Mouse (Mus musculus): ENCODE results near the gene Dhx34.

Dhx34 gene

GRCm38 (mm10) chr7:16210862-16211365 lies 10.9 kb downstream of the Dhx34 start:
- DNase-seq (ENCODE audit: low spot score), result peak; percentile 31

DNA sequence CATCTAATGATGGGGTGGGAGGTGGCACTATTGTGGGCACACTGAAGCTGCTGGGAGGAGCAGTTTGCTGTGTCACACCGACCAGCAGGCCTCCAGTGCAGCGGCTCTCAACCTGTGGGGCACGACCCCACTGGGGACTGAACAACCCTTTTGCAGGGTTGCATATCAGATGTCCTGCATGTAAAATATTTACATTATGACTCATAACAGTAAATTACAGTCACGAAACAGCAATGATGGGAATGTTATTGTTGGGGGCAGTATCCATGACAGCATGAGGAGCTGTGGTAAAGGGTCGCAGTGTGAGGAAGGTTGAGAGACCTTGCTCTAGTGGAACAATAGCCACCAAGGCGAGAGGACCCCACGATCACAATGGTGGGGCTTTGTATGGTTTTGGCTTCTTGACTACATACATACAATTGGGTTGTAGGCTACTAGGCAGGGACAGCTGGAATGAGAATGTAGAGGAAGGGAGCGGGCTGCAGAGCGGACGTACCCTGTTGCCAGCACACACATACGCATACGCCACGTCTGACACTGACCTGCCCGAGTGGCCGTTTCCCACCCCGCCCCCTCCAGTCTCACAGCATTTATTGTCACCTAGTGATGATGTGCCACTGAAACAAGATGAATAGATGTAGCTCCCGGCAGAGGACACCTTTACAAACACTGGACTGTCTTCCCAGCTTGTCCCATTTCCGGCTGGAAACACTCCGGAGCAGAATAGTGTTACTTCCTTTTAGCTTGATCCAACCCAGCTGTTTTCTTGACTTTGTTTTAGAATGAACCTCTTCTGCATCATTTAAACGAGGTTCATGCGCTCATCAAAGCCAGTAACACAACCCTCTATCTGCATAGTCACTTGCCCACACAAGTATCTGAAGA lies 12.8 kb downstream of the Dhx34 start:
- DNase-seq (ENCODE audit: low spot score), result no peak

DNA sequence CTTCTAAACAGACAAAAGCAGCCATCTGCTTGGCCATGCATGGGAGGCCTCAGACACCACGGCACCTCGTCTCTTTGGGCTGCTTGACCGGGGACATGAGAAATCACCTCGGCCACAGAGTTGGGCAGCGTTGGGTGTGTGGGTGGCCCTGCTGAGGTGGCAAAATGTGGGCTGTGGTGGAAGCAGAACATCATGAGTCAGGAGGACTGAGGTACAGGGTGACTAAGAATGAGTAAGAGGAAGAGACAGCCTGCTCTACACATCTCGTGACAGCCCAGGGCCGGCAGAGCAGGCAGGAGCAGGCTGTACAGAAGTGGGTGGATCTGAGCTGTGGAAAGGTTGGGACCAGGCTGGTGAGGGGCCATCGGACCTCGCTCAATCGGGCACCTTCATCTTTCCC lies 14.3 kb downstream of the Dhx34 start:
- no peak for DNase-seq (ENCODE audit: low spot score)

DNA sequence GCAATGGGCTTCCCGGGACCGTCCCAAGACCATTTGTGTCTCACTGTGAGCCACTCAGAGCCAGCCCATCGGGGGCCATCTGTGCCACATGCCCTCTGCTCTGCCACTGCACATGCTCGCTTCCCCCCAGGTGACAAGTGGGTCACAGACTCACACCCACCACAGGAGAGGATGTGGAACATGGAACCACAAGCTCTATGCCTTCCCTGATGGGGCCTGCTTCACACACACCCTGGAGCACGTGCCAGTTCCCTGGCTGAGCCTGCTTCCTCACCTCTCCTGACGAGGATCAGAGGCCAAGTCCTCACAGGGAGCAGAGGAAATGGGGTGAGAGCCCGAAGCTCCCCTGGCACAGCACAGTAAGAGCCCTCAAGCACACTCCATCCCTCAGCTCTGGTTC lies 14.8 kb downstream of the Dhx34 start:
- DNase-seq (ENCODE audit: low spot score), result no peak

DNA sequence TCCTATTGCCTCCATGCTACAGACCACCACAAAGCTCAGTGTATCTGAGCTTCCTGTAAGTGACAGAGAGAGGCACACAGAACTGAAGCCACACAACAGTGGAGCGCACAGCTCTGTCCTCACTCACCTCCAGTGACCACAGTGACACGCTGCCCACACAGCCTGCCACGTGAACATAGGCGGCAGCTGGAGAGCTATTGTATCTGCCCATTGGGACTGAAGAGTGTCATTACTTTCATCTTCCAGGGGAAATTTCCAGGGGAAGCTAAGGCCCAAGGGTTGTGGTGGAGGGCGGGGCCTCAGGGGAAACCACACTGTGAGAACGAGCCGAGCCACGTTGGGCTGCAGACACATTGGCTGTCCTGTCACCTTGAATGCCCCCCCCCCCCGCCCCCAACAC lies 17.0 kb downstream of the Dhx34 start:
- DNase-seq (ENCODE audit: low spot score), result no peak

DNA sequence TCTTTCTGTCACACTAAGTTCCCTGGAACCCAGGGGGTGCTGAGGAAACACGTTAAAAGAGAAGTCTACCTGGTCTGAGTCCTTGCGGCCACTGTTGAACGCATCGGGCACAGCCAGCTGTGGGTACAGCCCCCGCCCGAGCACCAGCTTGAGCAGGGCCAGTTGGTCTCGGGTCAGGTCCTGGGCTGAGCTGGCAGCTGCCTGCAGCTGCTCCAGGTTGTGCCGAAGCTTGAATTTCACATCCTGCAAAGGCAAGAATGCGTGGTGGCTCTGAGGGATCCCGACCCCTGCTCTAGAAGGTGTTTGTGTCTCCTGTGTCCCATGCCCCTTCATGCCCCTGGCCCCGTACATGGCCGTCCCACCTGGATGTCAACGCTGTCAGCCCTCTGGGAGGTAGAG lies 18.3 kb downstream of the Dhx34 start:
- no peak for DNase-seq (ENCODE audit: low spot score)

GRCm38 (mm10) chr7:16202756-16203504 lies 18.9 kb downstream of the Dhx34 start:
- no peak for DNase-seq (ENCODE audit: low spot score)

- DNase-seq (ENCODE audit: low spot score), result no peak
Observed at GRCm38 (mm10) chr7:16201136-16201535, 20.7 kb downstream of the Dhx34 start.

- no peak for DNase-seq (ENCODE audit: low spot score)
Observed at GRCm38 (mm10) chr7:16198540-16198939, 23.3 kb downstream of the Dhx34 start.

GRCm38 (mm10) chr7:16197166-16197565 lies 24.7 kb downstream of the Dhx34 start:
- no peak for DNase-seq (ENCODE audit: low spot score)

DNA sequence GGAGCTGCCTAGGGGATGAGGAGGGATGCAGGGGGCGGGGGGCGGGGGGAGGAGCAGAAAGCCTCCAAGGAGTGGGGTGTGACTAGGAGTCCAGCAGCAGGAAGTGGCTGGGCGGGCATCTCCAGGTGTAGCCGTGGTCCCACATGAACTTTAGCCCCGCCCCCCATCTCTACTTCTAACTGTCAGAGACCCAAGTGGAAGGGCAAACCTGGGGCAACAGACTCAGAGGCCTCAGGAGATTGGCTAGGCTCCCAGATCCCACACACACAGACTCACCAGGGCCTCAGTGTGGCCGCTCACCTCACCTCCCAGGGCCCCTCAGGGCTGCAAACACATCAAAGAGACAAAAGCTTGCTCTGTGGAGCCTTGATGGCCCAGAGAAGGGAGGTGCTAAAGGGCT lies 25.2 kb downstream of the Dhx34 start:
- no peak for DNase-seq (ENCODE audit: low spot score)

DNA sequence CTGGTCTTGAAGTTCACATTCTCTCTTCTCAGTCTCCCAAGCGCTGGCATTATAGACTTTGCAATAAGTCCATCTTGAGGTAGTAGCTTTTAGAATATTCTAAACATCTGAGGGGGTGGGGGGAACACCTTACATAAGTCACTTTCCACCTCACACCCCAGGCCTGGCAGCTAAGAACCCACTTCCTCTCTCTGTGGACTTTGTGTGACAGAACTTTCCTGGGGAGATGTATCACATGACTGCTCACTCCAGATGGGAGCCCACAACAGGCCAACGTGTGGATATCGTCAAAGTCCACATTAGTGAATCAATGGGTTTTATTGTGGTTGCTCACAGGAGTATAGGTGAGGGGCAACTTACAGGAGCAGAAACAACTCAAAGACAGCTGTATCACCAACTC lies 28.1 kb downstream of the Dhx34 start:
- no peak for DNase-seq (ENCODE audit: low spot score)

- DNase-seq (ENCODE audit: low spot score), result peak; percentile 84
Observed at GRCm38 (mm10) chr7:16192315-16192714, 29.5 kb downstream of the Dhx34 start.

GRCm38 (mm10) chr7:16187494-16187893 lies 34.3 kb downstream of the Dhx34 start:
- no peak for DNase-seq (ENCODE audit: low spot score)

GRCm38 (mm10) chr7:16183663-16184062 lies 38.2 kb downstream of the Dhx34 start:
- DNase-seq (ENCODE audit: low spot score), result peak; percentile 76

- no peak for DNase-seq (ENCODE audit: low spot score)
Observed at GRCm38 (mm10) chr7:16178114-16178513, 43.7 kb downstream of the Dhx34 start.

- DNase-seq (ENCODE audit: low spot score), result no peak
Observed at GRCm38 (mm10) chr7:16175542-16175931, 46.3 kb downstream of the Dhx34 start.

GRCm38 (mm10) chr7:16174597-16175541 lies 47.0 kb downstream of the Dhx34 start, which contains the start of gene Meis3:
TSS of gene Meis3 (plus strand) at chr7:16175090.
- DNase-seq (ENCODE audit: low spot score), result peak; percentile 86

DNA sequence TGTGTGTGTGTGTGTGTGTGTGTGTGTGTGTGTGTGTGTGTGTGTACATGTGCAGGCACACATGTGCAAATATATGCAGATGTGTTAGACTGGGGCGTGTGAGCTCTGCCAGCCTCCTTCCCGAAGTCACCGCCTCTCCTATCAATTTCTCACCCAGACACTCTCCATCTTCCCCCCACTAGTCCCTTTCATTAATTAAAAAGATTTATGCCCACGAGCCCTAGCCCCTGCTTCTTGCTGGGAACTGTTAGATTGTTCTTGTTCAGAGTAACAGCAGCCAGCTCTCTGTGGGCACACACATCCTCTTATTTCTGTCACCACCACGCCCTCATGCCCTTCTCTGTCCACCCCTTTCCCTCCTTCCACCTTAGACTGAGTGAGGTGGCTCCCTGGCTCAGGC lies 48.7 kb downstream of the Dhx34 start:
- DNase-seq (ENCODE audit: low spot score), result peak; percentile 36

DNA sequence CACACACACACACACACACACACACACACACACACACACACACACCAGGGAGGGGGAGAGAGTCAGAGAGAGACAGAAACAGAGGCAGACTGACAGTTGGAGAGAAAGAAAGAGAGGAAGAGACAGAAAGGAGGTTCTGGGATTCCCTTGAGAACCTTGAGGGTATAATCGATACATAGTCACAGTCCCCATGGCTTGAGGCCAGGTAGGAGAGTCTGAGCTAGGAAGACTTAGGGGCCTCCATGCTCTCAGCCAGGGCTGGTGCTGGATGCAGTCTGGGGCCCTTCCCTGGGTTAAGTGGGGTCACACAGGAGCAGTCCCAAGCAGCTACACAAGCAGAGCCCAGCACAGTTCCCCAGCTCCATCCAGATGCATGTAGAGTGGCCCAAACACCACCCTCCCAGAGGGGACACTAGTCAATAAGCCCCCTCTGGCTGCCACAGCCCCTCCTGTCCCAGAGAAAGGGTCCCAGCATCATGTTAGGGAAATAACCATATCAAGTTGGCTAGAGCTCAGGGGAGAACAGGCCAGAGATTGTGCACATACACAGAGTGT lies 49.2 kb downstream of the Dhx34 start:
- peak; percentile 18 for DNase-seq (ENCODE audit: low spot score)

GRCm38 (mm10) chr7:16172141-16172581 lies 49.7 kb downstream of the Dhx34 start:
- peak; percentile 89 for DNase-seq (ENCODE audit: low spot score)
